Comparison of ENCODE assay signal across 21 mouse cellular contexts in the genomic region with DNA sequence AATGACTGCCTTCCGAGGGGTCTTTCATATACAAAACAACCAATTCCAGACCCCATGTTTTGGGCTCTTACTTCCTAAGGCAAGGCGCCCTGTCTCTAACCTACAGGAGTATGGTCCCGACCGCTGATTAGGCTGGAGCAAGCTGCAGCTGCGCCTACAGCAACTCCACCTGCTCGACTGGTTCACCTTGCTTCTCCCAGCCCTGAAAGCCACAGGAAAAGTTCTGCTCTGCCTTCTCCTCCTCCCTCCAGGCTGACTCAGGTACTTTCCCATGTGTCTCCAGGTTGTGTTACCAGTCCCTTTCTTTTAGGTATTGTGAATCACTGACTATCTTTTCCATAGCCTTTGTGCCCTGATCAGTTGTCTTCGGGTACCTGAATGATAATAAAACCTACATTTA. TPM values are rescaled to one million over a fixed set of nuclear protein-coding genes. Genes with fewer than 3 reads are reported as not detected.
DNase-seq lines count a peak whose midpoint lies in the region; ATAC-seq and TF ChIP-seq lines count a peak whose summit lies in the region.
"Had no signal": no experiment of that assay in that cellular context is flagged by ENCODE, and none has a peak within 500 bp of the region (broad histone marks: within the 10 kb centered on the region; RNA-seq: fewer than 3 reads in every experiment).

No protein-coding gene starts in this region.

- H3K9me3 ChIP-seq in lung, postnatal 0 days (ENCODE audit: low read length), result no peaks in the 10 kb centered on the region
- no peaks in the 10 kb centered on the region for H3K9me3 ChIP-seq in stomach, embryonic 15.5 days
- no peaks in the 10 kb centered on the region for H3K9me3 ChIP-seq in forebrain, embryonic 12.5 days
- H3K9me3 ChIP-seq: forebrain, embryonic 13.5 days; heart, embryonic 12.5 days; hindbrain, embryonic 15.5 days; kidney, embryonic 15.5 days; limb, embryonic 10.5 days; liver, embryonic 12.5 days; midbrain, embryonic 12.5 days had no signal

- peak; percentile 32 for DNase-seq in lung, postnatal 0 days (ENCODE audit: low spot score)
- no peak for DNase-seq in lung, postnatal 4 days
- DNase-seq in ES-CJ7 (ENCODE audit: low read depth, low spot score) (peak; percentile 92), ZHBTc4 (ENCODE audit: low read depth, low spot score) (peak; percentile 80)
- no peak for DNase-seq in heart, adult 18-20 months
- DNase-seq: adrenal gland, postnatal 25 days; cerebellum, adult 8-10 months; heart, postnatal 36 days; right cerebral cortex, postnatal 14 days; thymus, adult 18-20 months had no signal

- 37% methylated on average over 7 of the region's 7 CpGs for WGBS in lung, postnatal 0 days
- 52% methylated on average over 7 of the region's 7 CpGs for WGBS in stomach, embryonic 15.5 days
- WGBS in forebrain, embryonic 12.5 days, result 53% methylated on average over 7 of the region's 7 CpGs

- no peaks in the 10 kb centered on the region for H3K36me3 ChIP-seq in lung, postnatal 0 days (ENCODE audit: insufficient read depth, low read length)
- H3K36me3 ChIP-seq in stomach, embryonic 15.5 days, result no peaks in the 10 kb centered on the region
- H3K36me3 ChIP-seq in forebrain, embryonic 12.5 days (replicated peaks), result no peaks in the 10 kb centered on the region
- H3K36me3 ChIP-seq: heart, embryonic 12.5 days; hindbrain, embryonic 15.5 days; kidney, embryonic 15.5 days; limb, embryonic 10.5 days; liver, embryonic 12.5 days; midbrain, embryonic 12.5 days had no signal

- no peak overlapping the region for H3K4me2 ChIP-seq in lung, postnatal 0 days (replicated peaks; ENCODE audit: low read depth, low read length)
- no peak overlapping the region for H3K4me2 ChIP-seq in stomach, embryonic 15.5 days
- no peak overlapping the region for H3K4me2 ChIP-seq in forebrain, embryonic 12.5 days
- H3K4me2 ChIP-seq: forebrain, embryonic 13.5 days; heart, embryonic 12.5 days; liver, embryonic 12.5 days; midbrain, embryonic 12.5 days had no signal

- no peak overlapping the region for H3K4me3 ChIP-seq in lung, postnatal 0 days (ENCODE audit: low read depth, low read length)
- H3K4me3 ChIP-seq in stomach, embryonic 15.5 days (replicated peaks), result no peak overlapping the region
- no peak overlapping the region for H3K4me3 ChIP-seq in forebrain, embryonic 12.5 days (replicated peaks)
- H3K4me3 ChIP-seq: forebrain, embryonic 13.5 days; heart, embryonic 12.5 days; hindbrain, embryonic 15.5 days; kidney, embryonic 15.5 days; layer of hippocampus, adult 2 months; limb, embryonic 10.5 days; liver, embryonic 12.5 days; midbrain, embryonic 12.5 days had no signal

- no peak for TF ChIP-seq EP300 in lung, postnatal 0 days (IDR thresholded peaks at IDR 0.05)

- H3K9ac ChIP-seq in lung, postnatal 0 days (replicated peaks; ENCODE audit: low read depth), result no peak overlapping the region
- H3K9ac ChIP-seq in stomach, embryonic 15.5 days, result no peak overlapping the region
- H3K9ac ChIP-seq in forebrain, embryonic 12.5 days, result no peak overlapping the region
- H3K9ac ChIP-seq: forebrain, embryonic 13.5 days; heart, embryonic 12.5 days; hindbrain, embryonic 15.5 days; kidney, embryonic 15.5 days; liver, embryonic 12.5 days; midbrain, embryonic 12.5 days had no signal

- no peaks in the 10 kb centered on the region for H3K4me1 ChIP-seq in lung, postnatal 0 days (ENCODE audit: insufficient read depth, low read depth, low read length)
- 0 out of 2 replicates have a peak, but pooled peaks cover 2% of the 10 kb centered on the region for H3K4me1 ChIP-seq in stomach, embryonic 15.5 days
- H3K4me1 ChIP-seq in forebrain, embryonic 12.5 days, result no peaks in the 10 kb centered on the region
- H3K4me1 ChIP-seq: forebrain, embryonic 13.5 days; hindbrain, embryonic 15.5 days; liver, embryonic 12.5 days; midbrain, embryonic 12.5 days had no signal

- no peak for TF ChIP-seq CTCF in lung, postnatal 0 days (IDR thresholded peaks at IDR 0.05)

- H3K27ac ChIP-seq in lung, postnatal 0 days (ENCODE audit: low read length), result no peak overlapping the region
- H3K27ac ChIP-seq in stomach, embryonic 15.5 days, result peak overlapping the region; percentile 64; the same call in 1 of the 2 replicates
- no peak overlapping the region for H3K27ac ChIP-seq in forebrain, embryonic 12.5 days
- H3K27ac ChIP-seq: forebrain, embryonic 13.5 days; hindbrain, embryonic 15.5 days; kidney, embryonic 15.5 days; layer of hippocampus, adult 2 months; liver, embryonic 12.5 days; midbrain, embryonic 12.5 days had no signal

- no peak for ATAC-seq in lung, postnatal 0 days
- peak; percentile 80; the same call in 1 of the 2 replicates for ATAC-seq in stomach, embryonic 15.5 days (ENCODE audit: insufficient read depth, low FRiP score, low read depth)
- no peak for ATAC-seq in forebrain, embryonic 12.5 days (ENCODE audit: low FRiP score)
- ATAC-seq: activated CD4-positive, CD25-positive, alpha-beta regulatory T cell, adult 4 months; forebrain, embryonic 13.5 days; liver, embryonic 12.5 days had no signal

- H3K27me3 ChIP-seq in lung, postnatal 0 days (replicated peaks; ENCODE audit: insufficient read depth, low read length), result no peaks in the 10 kb centered on the region
- H3K27me3 ChIP-seq in stomach, embryonic 15.5 days (replicated peaks), result no peaks in the 10 kb centered on the region
- peaks cover 9% of the 10 kb centered on the region; the same call in 1 of the 2 replicates for H3K27me3 ChIP-seq in forebrain, embryonic 12.5 days
- H3K27me3 ChIP-seq: kidney, embryonic 15.5 days had no signal

RNA-seq across cellular contexts. Expression of a gene that starts 5.8 kb away (rescaled TPM):
- 17.5 and 18.6 TPM in 2 replicates for polyA plus RNA-seq in lung, postnatal 0 days (2015; fragmentation: Nextera tagmentation; extraction: Ambion mirVana)
- 23.7 and 25.5 TPM in 2 replicates for polyA plus RNA-seq in stomach, embryonic 15.5 days (2015; fragmentation: Nextera tagmentation; extraction: Ambion mirVana)
- polyA plus RNA-seq in forebrain, embryonic 12.5 days (2016; fragmentation: Nextera tagmentation; extraction: Ambion mirVana), result 24.4 and 25.9 TPM in 2 replicates
- 1 to 10 TPM; 8.2 to 9.2 TPM for total RNA-seq in heart, adult 18-20 months (2021)

Comparison
In these comparisons a context has a peak if more than half of its experiments do, and no peak if none do; other contexts are left out.
1. DNase-seq: peak in lung, postnatal 0 days (single experiment), ES-CJ7 (single experiment) and ZHBTc4 (single experiment); none in lung, postnatal 4 days (0 of 2) and heart, adult 18-20 months (0 of 2).